Mouse (Mus musculus) liver, embryonic 15.5 days (tissue): ENCODE data around the gene Ankrd6. TPM values are rescaled to one million over a fixed set of nuclear protein-coding genes. Genes with fewer than 3 reads are reported as not detected.

Experiments used
- ATAC-seq: fragments of 200-750 bp; cut with Nextera tagmentation; 2 replicates; pipeline ENCODE4 v1.8.0; 2017; ENCODE audit warnings: moderate number of reproducible peaks, mild to moderate bottlenecking, moderate library complexity; ENCODE audit not compliant: insufficient read depth
- H3K27ac ChIP-seq: fragments of 300-500 bp; sonication (generic); replicated peaks from 2 replicates; pipeline ENCODE4 v1.5.1; 2015; ENCODE audit warnings: mild to moderate bottlenecking, inconsistent platforms
- H3K27me3 ChIP-seq: fragments of 300-500 bp; sonication (generic); 2 replicates; pipeline ENCODE4 v1.6.1; 2015; ENCODE audit warnings: mild to moderate bottlenecking, inconsistent platforms
- H3K36me3 ChIP-seq: fragments of 300-500 bp; sonication (generic); replicated peaks from 2 replicates; pipeline ENCODE4 v1.6.1; 2015; ENCODE audit warnings: moderate library complexity, mild to moderate bottlenecking, inconsistent platforms
- H3K4me1 ChIP-seq: fragments of 300-500 bp; sonication (generic); replicated peaks from 2 replicates; pipeline ENCODE4 v1.6.1; 2015; ENCODE audit warnings: inconsistent platforms
- H3K4me2 ChIP-seq: fragments of 300-500 bp; sonication (generic); 2 replicates; pipeline ENCODE4 v1.6.1; 2015; ENCODE audit warnings: moderate library complexity, mild to moderate bottlenecking, inconsistent platforms
- H3K4me3 ChIP-seq: fragments of 300-500 bp; sonication (generic); replicated peaks from 2 replicates; pipeline ENCODE4 v1.5.1; 2015; ENCODE audit warnings: mild to moderate bottlenecking, inconsistent platforms
- H3K9ac ChIP-seq: fragments of 300-500 bp; sonication (generic); 2 replicates; pipeline ENCODE4 v1.6.1; 2015; ENCODE audit warnings: moderate library complexity, mild to moderate bottlenecking, inconsistent platforms
- H3K9me3 ChIP-seq: fragments of 300-500 bp; sonication (generic); replicated peaks from 2 replicates; pipeline ENCODE4 v1.6.1; 2016; ENCODE audit warnings: inconsistent platforms
- WGBS: fragments of 180-500 bp; shearing (Covaris S2); methylation state at CpG from one replicate; pipeline ENCODE4 v1.1.7; 2015; ENCODE audit warnings: mixed read lengths; ENCODE audit not compliant: insufficient replicate concordance; 5-methylcytosine and 5-hydroxymethylcytosine counted together
- polyA plus RNA-seq: library from polyadenylated mRNA; unstranded; fragments of >200 nt; fragmentation: Nextera tagmentation; extraction: Ambion mirVana; gene quantifications from 2 replicates; pipeline ENCODE4 v1.2.1, GENCODE M21; 2015

Ankrd6 gene
- polyA plus RNA-seq, 1 experiment from 2014 or later, result 0.60 TPM

GRCm38 (mm10) chr4:32951035-32951940, 647 bp upstream of the Ankrd6 start:
- peak overlapping the region; percentile 86 for H3K4me2 ChIP-seq
- 5% methylated on average over 34 of the region's 34 CpGs for WGBS
- no peaks in the 10 kb centered on the region for H3K36me3 ChIP-seq
- H3K4me1 ChIP-seq, result peaks cover 18% of the 10 kb centered on the region
- peaks cover 75% of the 10 kb centered on the region for H3K27me3 ChIP-seq
- no peak overlapping the region for H3K9ac ChIP-seq
- peak; percentile 32; the same call in 1 of the 2 replicates for ATAC-seq
- H3K27ac ChIP-seq, result no peak overlapping the region
- H3K9me3 ChIP-seq, result no peaks in the 10 kb centered on the region
- peak overlapping the region; percentile 61 for H3K4me3 ChIP-seq

GRCm38 (mm10) chr4:32948696-32949095, 1.9 kb downstream of the Ankrd6 start:
- no peak overlapping the region for H3K4me2 ChIP-seq
- no peaks in the 10 kb centered on the region for H3K36me3 ChIP-seq
- peaks cover 64% of the 10 kb centered on the region for H3K27me3 ChIP-seq
- H3K4me1 ChIP-seq, result peaks cover 18% of the 10 kb centered on the region
- 31% methylated on average over 10 of the region's 10 CpGs for WGBS
- no peak overlapping the region for H3K9ac ChIP-seq
- no peaks in the 10 kb centered on the region for H3K9me3 ChIP-seq
- no peak overlapping the region for H3K4me3 ChIP-seq
- H3K27ac ChIP-seq, result no peak overlapping the region
- no peak for ATAC-seq

GRCm38 (mm10) chr4:32947631-32948030, 3.0 kb downstream of the Ankrd6 start:
- H3K4me1 ChIP-seq, result peaks cover 18% of the 10 kb centered on the region
- no peak overlapping the region for H3K27ac ChIP-seq
- no peak overlapping the region for H3K4me3 ChIP-seq
- no peak for ATAC-seq
- H3K4me2 ChIP-seq, result no peak overlapping the region
- H3K9me3 ChIP-seq, result no peaks in the 10 kb centered on the region
- H3K27me3 ChIP-seq, result peaks cover 54% of the 10 kb centered on the region
- WGBS, result 39% methylated on average over 4 of the region's 4 CpGs
- no peaks in the 10 kb centered on the region for H3K36me3 ChIP-seq
- H3K9ac ChIP-seq, result no peak overlapping the region

GRCm38 (mm10) chr4:32940984-32941383, 9.7 kb downstream of the Ankrd6 start:
- Histone ChIP-seq H3K4me3 (no peak overlapping the region), H3K27me3 (no peaks in the 10 kb centered on the region), H3K9ac (no peak overlapping the region), H3K27ac (no peak overlapping the region), H3K36me3 (no peaks in the 10 kb centered on the region), H3K4me1 (no peaks in the 10 kb centered on the region), H3K9me3 (no peaks in the 10 kb centered on the region), H3K4me2 (no peak overlapping the region)
- no peak for ATAC-seq
- 54% methylated on average over 4 of the region's 4 CpGs for WGBS

- ATAC-seq, result no peak
- Histone ChIP-seq H3K9ac (no peak overlapping the region), H3K4me3 (no peak overlapping the region), H3K36me3 (no peaks in the 10 kb centered on the region), H3K27me3 (no peaks in the 10 kb centered on the region), H3K4me1 (no peaks in the 10 kb centered on the region), H3K9me3 (no peaks in the 10 kb centered on the region), H3K27ac (no peak overlapping the region), H3K4me2 (no peak overlapping the region)
- WGBS, result 56% methylated on average over 5 of the region's 5 CpGs
These were observed 10.7 kb downstream of the Ankrd6 start for GRCm38 (mm10) chr4:32939964-32940363.

- Histone ChIP-seq H3K9ac (no peak overlapping the region), H3K4me3 (no peak overlapping the region), H3K27me3 (no peaks in the 10 kb centered on the region), H3K4me1 (no peaks in the 10 kb centered on the region), H3K27ac (no peak overlapping the region), H3K36me3 (no peaks in the 10 kb centered on the region), H3K9me3 (no peaks in the 10 kb centered on the region), H3K4me2 (no peak overlapping the region)
- WGBS, result 42% methylated on average over 4 of the region's 4 CpGs
- ATAC-seq, result no peak
These were observed 11.1 kb downstream of the Ankrd6 start for GRCm38 (mm10) chr4:32939521-32939920.

- ATAC-seq, result no peak
- Histone ChIP-seq H3K9me3 (no peaks in the 10 kb centered on the region), H3K27ac (no peak overlapping the region), H3K4me3 (no peak overlapping the region), H3K9ac (no peak overlapping the region), H3K4me1 (no peaks in the 10 kb centered on the region), H3K27me3 (no peaks in the 10 kb centered on the region), H3K4me2 (no peak overlapping the region), H3K36me3 (no peaks in the 10 kb centered on the region)
- 29% methylated on average over 9 of the region's 9 CpGs for WGBS
These were observed 13.8 kb downstream of the Ankrd6 start for GRCm38 (mm10) chr4:32936762-32937341.

GRCm38 (mm10) chr4:32932056-32932455, 18.6 kb downstream of the Ankrd6 start:
- ATAC-seq, result no peak
- Histone ChIP-seq H3K4me2 (no peak overlapping the region), H3K27ac (no peak overlapping the region), H3K9me3 (no peaks in the 10 kb centered on the region), H3K4me3 (no peak overlapping the region), H3K27me3 (no peaks in the 10 kb centered on the region), H3K36me3 (no peaks in the 10 kb centered on the region), H3K4me1 (no peaks in the 10 kb centered on the region), H3K9ac (no peak overlapping the region)
- 57% methylated on average over 9 of the region's 9 CpGs for WGBS

- H3K4me3 ChIP-seq, result no peak overlapping the region
- no peak overlapping the region for H3K4me2 ChIP-seq
- no peak for ATAC-seq
- 0 out of 2 replicates have a peak, but pooled peaks cover under 1% of the 10 kb centered on the region for H3K27me3 ChIP-seq
- H3K9ac ChIP-seq, result no peak overlapping the region
- no peaks in the 10 kb centered on the region for H3K4me1 ChIP-seq
- whole genome bisulfite sequencing, result 82% methylated on average over 5 of the region's 5 CpGs
- no peaks in the 10 kb centered on the region for H3K36me3 ChIP-seq
- no peaks in the 10 kb centered on the region for H3K9me3 ChIP-seq
- H3K27ac ChIP-seq, result no peak overlapping the region
These were observed 20.9 kb downstream of the Ankrd6 start for GRCm38 (mm10) chr4:32929750-32930149.

- WGBS, result 84% methylated on average over 13 of the region's 13 CpGs
- no peaks in the 10 kb centered on the region for H3K36me3 ChIP-seq
- H3K9me3 ChIP-seq, result no peaks in the 10 kb centered on the region
- no peak overlapping the region for H3K4me3 ChIP-seq
- no peak overlapping the region for H3K4me2 ChIP-seq
- H3K9ac ChIP-seq, result no peak overlapping the region
- no peak for ATAC-seq
- H3K27me3 ChIP-seq, result peaks cover 7% of the 10 kb centered on the region
- H3K27ac ChIP-seq, result no peak overlapping the region
- H3K4me1 ChIP-seq, result no peaks in the 10 kb centered on the region
These were observed 21.8 kb downstream of the Ankrd6 start for GRCm38 (mm10) chr4:32928692-32929448.

- Histone ChIP-seq H3K9ac (no peak overlapping the region), H3K4me3 (no peak overlapping the region), H3K27ac (no peak overlapping the region), H3K36me3 (no peaks in the 10 kb centered on the region), H3K4me2 (no peak overlapping the region), H3K4me1 (no peaks in the 10 kb centered on the region), H3K27me3 (peaks cover 30% of the 10 kb centered on the region), H3K9me3 (no peaks in the 10 kb centered on the region)
- 42% methylated on average over 9 of the region's 9 CpGs for WGBS
- ATAC-seq, result no peak
These were observed 26.7 kb downstream of the Ankrd6 start for GRCm38 (mm10) chr4:32923891-32924294.
